Mouse (Mus musculus) thymus, postnatal 25 days (tissue): ENCODE data around the gene Gm21677.
"Not testable (repeated sequence)": the region's sequence is repeated elsewhere in the genome, so short reads cannot be mapped to it uniquely, and the experiment has no call there.

Source experiments
- DNase-seq: peaks from one replicate; pipeline ENCODE4 v3.0.0; 2022

The Gm21677 gene

DNA sequence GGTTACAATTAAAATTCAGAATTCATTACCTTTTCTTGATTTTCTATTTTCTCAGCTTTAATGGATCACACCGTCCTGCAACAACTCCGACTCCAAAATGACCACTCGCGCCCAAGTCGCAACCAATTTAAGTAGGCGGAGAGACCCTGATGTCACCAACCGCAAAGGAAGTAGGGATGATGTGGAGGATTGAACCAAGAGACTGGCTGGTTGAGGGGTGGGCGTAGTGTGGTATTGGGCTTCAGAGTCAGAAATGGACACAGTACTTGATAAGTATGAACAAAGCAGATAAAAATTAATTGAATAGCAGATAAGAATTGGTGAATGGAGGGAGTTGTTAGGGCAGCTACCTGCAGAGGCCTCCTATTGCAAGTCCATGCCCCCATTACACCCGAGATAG, at the start of gene Gm21677:
Gene Gm21677, minus strand, starts transcription at position 101 of the 400 bp plus-strand sequence.
- DNase-seq: not testable (repeated sequence)

DNA sequence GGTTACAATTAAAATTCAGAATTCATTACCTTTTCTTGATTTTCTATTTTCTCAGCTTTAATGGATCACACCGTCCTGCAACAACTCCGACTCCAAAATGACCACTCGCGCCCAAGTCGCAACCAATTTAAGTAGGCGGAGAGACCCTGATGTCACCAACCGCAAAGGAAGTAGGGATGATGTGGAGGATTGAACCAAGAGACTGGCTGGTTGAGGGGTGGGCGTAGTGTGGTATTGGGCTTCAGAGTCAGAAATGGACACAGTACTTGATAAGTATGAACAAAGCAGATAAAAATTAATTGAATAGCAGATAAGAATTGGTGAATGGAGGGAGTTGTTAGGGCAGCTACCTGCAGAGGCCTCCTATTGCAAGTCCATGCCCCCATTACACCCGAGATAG, 39.0 kb upstream of the Gm21677 start, which contains the start of gene Gm21693:
Gene Gm21693, minus strand, starts transcription at position 101 of the 400 bp plus-strand sequence.
- not testable (repeated sequence) for DNase-seq

DNA sequence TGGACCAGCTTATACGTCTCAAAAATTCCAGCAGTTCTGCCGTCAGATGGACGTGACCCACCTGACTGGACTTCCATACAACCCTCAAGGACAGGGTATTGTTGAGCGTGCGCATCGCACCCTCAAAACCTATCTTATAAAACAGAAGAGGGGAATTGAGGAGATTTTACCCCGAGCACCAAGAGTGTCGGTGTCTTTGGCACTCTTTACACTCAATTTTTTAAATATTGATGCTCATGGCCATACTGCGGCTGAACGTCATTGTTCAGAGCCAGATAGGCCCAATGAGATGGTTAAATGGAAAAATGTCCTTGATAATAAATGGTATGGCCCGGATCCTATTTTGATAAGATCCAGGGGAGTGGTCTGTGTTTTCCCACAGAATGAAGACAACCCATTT, 34.4 kb upstream of the Gm21677 start:
- not testable (repeated sequence) for DNase-seq
